Mouse (Mus musculus) erythroblast, embryonic 14.5 days (primary cell): ENCODE results near the gene Plekhm1.

Experiments used
- GATA1 ChIP-seq: IDR thresholded peaks from 2 replicates; pipeline ENCODE4 v1.6.1; 2012; ENCODE audit warnings: low read length, inconsistent platforms, mixed read lengths
- TAL1 ChIP-seq: IDR thresholded peaks from 3 replicates; pipeline ENCODE4 v1.6.1; 2012; ENCODE audit warnings: low read length, inconsistent platforms, mixed read lengths

DNA sequence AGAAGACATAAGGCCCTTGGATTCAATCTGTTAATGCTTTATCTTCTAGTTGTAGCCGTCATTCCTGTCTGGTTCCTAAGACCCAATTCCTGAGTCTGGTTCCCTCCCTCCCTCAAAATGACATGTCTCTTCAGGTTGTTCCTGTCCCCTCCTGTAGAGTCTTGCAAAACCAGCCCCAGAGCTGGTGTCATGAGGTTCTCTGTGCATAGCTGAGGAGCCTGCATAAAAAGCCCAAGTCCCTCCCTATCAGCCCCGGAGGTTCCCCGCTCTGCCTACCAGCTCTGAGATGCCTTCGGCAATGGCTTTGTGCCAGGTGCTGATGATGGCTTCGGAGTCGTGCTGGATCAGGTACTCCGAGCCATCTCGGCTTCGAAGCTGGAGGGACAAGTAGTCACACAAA, 77.6 kb downstream of the Plekhm1 start:
- TF ChIP-seq TAL1 (no peak), GATA1 (no peak)
